Mouse (Mus musculus) lung, adult 2 months (tissue): Measurements from ENCODE around the gene Zdhhc19.

Experiments
- CTCF ChIP-seq: fragments of 200-500 bp; IDR thresholded peaks from 2 replicates; pipeline ENCODE4 v1.5.1; 2011; ENCODE audit warnings: mild to moderate bottlenecking, low read length, control low read depth; ENCODE audit not compliant: insufficient read depth
- POLR2A ChIP-seq: fragments of 200-500 bp; IDR thresholded peaks from 2 replicates; pipeline ENCODE4 v1.6.1; 2011; ENCODE audit warnings: low read depth, mild to moderate bottlenecking, control low read depth, low read length, borderline replicate concordance; ENCODE audit errors: extremely low read depth

- TF ChIP-seq CTCF (no peak), POLR2A (no peak)
These were observed 24.3 kb downstream of the Zdhhc19 start for GRCm38 (mm10) chr16:32520372-32520748.
